18 mouse cellular contexts compared by ENCODE assay signal in the genomic region with DNA sequence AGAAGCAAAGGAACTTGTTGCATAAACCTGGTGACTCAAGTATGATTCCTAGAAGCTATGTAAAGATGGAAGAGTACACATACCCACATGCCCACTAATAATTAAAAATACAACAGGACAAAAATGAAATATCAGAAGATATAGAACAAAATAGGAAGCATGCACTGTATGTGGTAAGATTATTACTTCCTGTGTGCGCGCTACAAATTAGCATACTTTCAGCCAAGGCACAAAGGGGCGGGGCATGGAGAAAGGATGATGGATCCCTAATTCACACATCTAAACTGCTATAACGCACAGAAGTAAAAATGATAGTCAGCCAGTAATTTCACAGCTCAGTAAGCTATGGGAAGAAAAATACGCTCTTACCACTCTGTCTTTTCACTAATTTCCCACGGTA.
"Had no signal": no experiment of that assay in that cellular context is flagged by ENCODE, and none has a peak within 500 bp of the region (broad histone marks: within the 10 kb centered on the region; RNA-seq: fewer than 3 reads in every experiment).

No protein-coding gene starts in this region.

- DNase-seq: gastrocnemius, adult 2 months; gastrocnemius, postnatal 10 days; gastrocnemius, postnatal 25 days; heart, adult 11 months; heart, adult 2 months; heart, postnatal 14 days; heart, postnatal 36 days; kidney, adult 11 months; kidney, adult 2 months; kidney, adult 9 months; kidney, postnatal 14 days; kidney, postnatal 36 days; layer of hippocampus, adult 9-11 months; layer of hippocampus, postnatal 36 days; liver; liver, embryonic 13.5 days had no signal

- ATAC-seq: hindbrain, postnatal 0 days; intestine, embryonic 16.5 days had no signal
